Mouse (Mus musculus) megakaryocyte-erythroid progenitor cell, adult 5 weeks (primary cell): ENCODE data around the gene Akap5. TPM values are rescaled to one million over a fixed set of nuclear protein-coding genes. Genes with fewer than 3 reads are reported as not detected.

Experiments used
- polyA plus RNA-seq: library from polyadenylated mRNA; stranded (reverse); fragments of >175 nt; gene quantifications from 2 replicates; pipeline ENCODE4 v1.2.3, GENCODE M21; 2012

The Akap5 gene
- polyA plus RNA-seq = 0.12 and 0.31 TPM in 2 replicates

GRCm38 (mm10) chr12:76324679-76325431 lies at the start of gene Akap5:
TSS of gene Akap5 (plus strand) at chr12:76324891.

GRCm38 (mm10) chr12:76369206-76369977 lies 44.7 kb downstream of the Akap5 start, which contains the start of gene Zbtb25:
TSS of gene Zbtb25 (minus strand) at chr12:76369602.

GRCm38 (mm10) chr12:76369978-76370830 lies 45.5 kb downstream of the Akap5 start, which contains the start of gene Zbtb1:
TSS of gene Zbtb1 (plus strand) at chr12:76370266.

Other genes starting within 250 kb of the Akap5 start
- not detected in 2 replicates for gene Esr2, start 147.6 kb upstream of the Akap5 start, polyA plus RNA-seq
- 0.06 TPM in 1 of 2 replicates, not detected in the other for gene Tex21, start 78.1 kb upstream of the Akap5 start, polyA plus RNA-seq
- 69.8 and 93.8 TPM in 2 replicates for gene Mthfd1, start 69.6 kb upstream of the Akap5 start, polyA plus RNA-seq
- 11.2 TPM in 2 replicates for gene Zbtb25, start 44.7 kb downstream of the Akap5 start, polyA plus RNA-seq
- gene Zbtb1, start 45.4 kb downstream of the Akap5 start, polyA plus RNA-seq = 5.5 and 6.2 TPM in 2 replicates
- gene Hspa2, start 79.3 kb downstream of the Akap5 start, polyA plus RNA-seq = 18.2 and 20.2 TPM in 2 replicates
- gene Ppp1r36, start 92.6 kb downstream of the Akap5 start, polyA plus RNA-seq = 0.04 TPM in 1 of 2 replicates, not detected in the other
- 12.8 and 16.0 TPM in 2 replicates for gene Plekhg3, start 206.0 kb downstream of the Akap5 start, polyA plus RNA-seq